Mouse (Mus musculus) lung, adult 2 months (tissue): ENCODE data around the gene Rfx3.

Experiments
- CTCF ChIP-seq: fragments of 200-500 bp; IDR thresholded peaks from 2 replicates; pipeline ENCODE4 v1.5.1; 2011; ENCODE audit warnings: mild to moderate bottlenecking, low read length, control low read depth; ENCODE audit not compliant: insufficient read depth
- POLR2A ChIP-seq: fragments of 200-500 bp; IDR thresholded peaks from 2 replicates; pipeline ENCODE4 v1.6.1; 2011; ENCODE audit warnings: low read depth, mild to moderate bottlenecking, control low read depth, low read length, borderline replicate concordance; ENCODE audit errors: extremely low read depth

DNA sequence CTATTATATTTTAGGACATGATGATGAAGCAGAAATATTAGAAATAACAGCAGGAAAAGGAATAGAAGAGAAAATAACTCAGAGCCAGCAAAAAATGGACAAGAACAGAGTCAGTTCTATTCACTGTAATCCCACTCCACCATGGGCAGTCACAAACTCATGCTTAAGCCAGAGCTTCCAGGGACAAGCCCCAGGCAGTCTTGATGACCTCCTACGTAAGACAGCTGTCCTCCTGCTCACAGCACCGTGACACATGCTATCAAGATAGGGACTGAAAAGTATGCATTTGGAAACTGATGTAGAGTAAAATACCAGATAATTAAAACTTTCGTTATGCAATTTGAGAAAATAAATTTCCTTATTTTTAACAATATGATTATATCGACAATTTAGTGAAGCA lies 172.9 kb downstream of the Rfx3 start:
- TF ChIP-seq CTCF (no peak), POLR2A (no peak)
